Mouse (Mus musculus) cortical plate, adult 2 months (tissue): Measurements from ENCODE around the gene Zeb2.

Experiments used
- CTCF ChIP-seq: fragments of 200-500 bp; IDR thresholded peaks from 2 replicates; pipeline ENCODE4 v1.5.1; 2011; ENCODE audit warnings: mild to moderate bottlenecking, control low read depth, low read length; ENCODE audit not compliant: insufficient read depth; ENCODE audit errors: extremely low read depth
- POLR2A ChIP-seq: fragments of 200-500 bp; IDR thresholded peaks from 2 replicates; pipeline ENCODE4 v1.6.1; 2011; ENCODE audit warnings: mild to moderate bottlenecking, low read length, control low read depth; ENCODE audit not compliant: insufficient read depth; ENCODE audit errors: extremely low read depth

GRCm38 (mm10) chr2:45095825-45096224 lies 21.4 kb downstream of the Zeb2 start:
- TF ChIP-seq CTCF (no peak), POLR2A (no peak)
